Mouse (Mus musculus) hindbrain, postnatal 0 days (tissue): Measurements from ENCODE around the gene A530032D15Rik. TPM values are rescaled to one million over a fixed set of nuclear protein-coding genes. Genes with fewer than 3 reads are reported as not detected.
"Not testable (repeated sequence)": the region's sequence is repeated elsewhere in the genome, so short reads cannot be mapped to it uniquely, and the experiment has no call there.

Experiments used
- ATAC-seq: fragments of 200-750 bp; cut with Nextera tagmentation; 2 replicates; pipeline ENCODE4 v1.8.0; 2017; ENCODE audit warnings: mild to moderate bottlenecking, moderate TSS enrichment, moderate library complexity
- DNase-seq: peaks from one replicate; pipeline ENCODE4 v3.0.0-alpha.2; 2015; ENCODE audit warnings: low spot score
- H3K27ac ChIP-seq: fragments of 300-500 bp; sonication (generic); 2 replicates; pipeline ENCODE4 v1.5.1; 2014; ENCODE audit warnings: mild to moderate bottlenecking
- H3K27me3 ChIP-seq: fragments of 300-500 bp; sonication (generic); 2 replicates; pipeline ENCODE4 v1.6.1; 2014; ENCODE audit warnings: low read length, mixed read lengths; ENCODE audit not compliant: insufficient read depth
- H3K36me3 ChIP-seq: fragments of 300-500 bp; sonication (generic); 2 replicates; pipeline ENCODE4 v1.6.1; 2014; ENCODE audit warnings: low read length, mixed read lengths; ENCODE audit not compliant: insufficient read depth
- H3K4me1 ChIP-seq: fragments of 300-500 bp; sonication (generic); 2 replicates; pipeline ENCODE4 v1.6.1; 2014; ENCODE audit warnings: antibody characterized with exemption, low read length, mixed read lengths; ENCODE audit not compliant: insufficient read depth
- H3K4me2 ChIP-seq: fragments of 300-500 bp; sonication (generic); 2 replicates; pipeline ENCODE4 v1.6.1; 2014; ENCODE audit warnings: low read depth, mild to moderate bottlenecking, low read length, moderate library complexity, mixed read lengths
- H3K4me3 ChIP-seq: fragments of 300-500 bp; sonication (generic); 2 replicates; pipeline ENCODE4 v1.5.1; 2014; ENCODE audit warnings: low read length
- H3K9ac ChIP-seq: fragments of 300-500 bp; sonication (generic); replicated peaks from 2 replicates; pipeline ENCODE4 v1.6.1; 2014; ENCODE audit warnings: mild to moderate bottlenecking, low read length, moderate library complexity, mixed read lengths
- H3K9me3 ChIP-seq: fragments of 300-500 bp; sonication (generic); 2 replicates; pipeline ENCODE4 v1.6.1; 2016; ENCODE audit warnings: low read length, mixed read lengths
- WGBS: fragments of 180-500 bp; shearing (Covaris S2); extraction: QIAGEN DNeasy Blood & Tissue Kit; methylation state at CpG from one replicate; pipeline ENCODE4 v1.1.7; 2014; 5-methylcytosine and 5-hydroxymethylcytosine counted together
- polyA plus RNA-seq: library from polyadenylated mRNA; unstranded; fragments of >200 nt; fragmentation: Nextera tagmentation; extraction: Ambion mirVana; gene quantifications from 2 replicates; pipeline ENCODE4 v1.2.1, GENCODE M21; 2015
- total RNA-seq: library from RNA; depleted of rRNA; stranded (reverse); fragments of >200 nt; gene quantifications from 2 replicates; pipeline ENCODE4 v1.2.3, GENCODE M21; 2014; rRNA removed

A530032D15Rik gene
- total and polyA plus RNA-seq, 2 experiments from 2014 or later: not detected

GRCm38 (mm10) chr1:85084803-85085202, 24.9 kb downstream of the A530032D15Rik start:
- H3K36me3 ChIP-seq, H3K27me3 ChIP-seq, H3K9ac ChIP-seq, H3K4me1 ChIP-seq, H3K4me2 ChIP-seq, H3K4me3 ChIP-seq, H3K9me3 ChIP-seq, H3K27ac ChIP-seq, DNase-seq, ATAC-seq: not testable (repeated sequence)
- 59% methylated on average over 3 of the region's 3 CpGs for WGBS

GRCm38 (mm10) chr1:85073099-85073498, 36.6 kb downstream of the A530032D15Rik start:
- not testable (repeated sequence) for H3K4me1 ChIP-seq, H3K9ac ChIP-seq, H3K27ac ChIP-seq, H3K36me3 ChIP-seq, H3K4me3 ChIP-seq, H3K27me3 ChIP-seq, DNase-seq, H3K9me3 ChIP-seq, H3K4me2 ChIP-seq, ATAC-seq
- WGBS: 64% methylated on average over 3 of the region's 3 CpGs

GRCm38 (mm10) chr1:85071690-85072089, 38.0 kb downstream of the A530032D15Rik start:
- not testable (repeated sequence) for H3K4me2 ChIP-seq

GRCm38 (mm10) chr1:85035801-85036200, 73.9 kb downstream of the A530032D15Rik start:
- H3K4me3 ChIP-seq, DNase-seq, H3K4me1 ChIP-seq, H3K4me2 ChIP-seq, H3K27ac ChIP-seq, H3K9me3 ChIP-seq, H3K36me3 ChIP-seq, ATAC-seq, H3K27me3 ChIP-seq, H3K9ac ChIP-seq: not testable (repeated sequence)
- 73% methylated on average over 4 of the region's 6 CpGs for WGBS

More at GRCm38 (mm10) chr1:85071690-85072089, 38.0 kb downstream of the A530032D15Rik start:
- ATAC-seq, DNase-seq, H3K4me1 ChIP-seq, H3K9ac ChIP-seq, H3K27me3 ChIP-seq, H3K9me3 ChIP-seq, H3K27ac ChIP-seq, H3K36me3 ChIP-seq, H3K4me3 ChIP-seq: not testable (repeated sequence)
- 62% methylated on average over 3 of the region's 3 CpGs for WGBS

- H3K4me3 ChIP-seq, H3K4me2 ChIP-seq, H3K9ac ChIP-seq, H3K27me3 ChIP-seq, H3K9me3 ChIP-seq, DNase-seq, ATAC-seq, H3K36me3 ChIP-seq, H3K4me1 ChIP-seq, H3K27ac ChIP-seq: not testable (repeated sequence)
- 88% methylated on average over 3 of the region's 4 CpGs for WGBS
These were observed 75.3 kb downstream of the A530032D15Rik start for GRCm38 (mm10) chr1:85034394-85034793.

GRCm38 (mm10) chr1:85033616-85034015, 76.0 kb downstream of the A530032D15Rik start:
- not testable (repeated sequence) for H3K4me3 ChIP-seq, H3K36me3 ChIP-seq, H3K27me3 ChIP-seq, H3K27ac ChIP-seq, DNase-seq, H3K9me3 ChIP-seq, H3K4me1 ChIP-seq, H3K4me2 ChIP-seq, ATAC-seq, H3K9ac ChIP-seq
- whole genome bisulfite sequencing: 94% methylated on average over 4 of the region's 6 CpGs

Other genes starting within 250 kb of the A530032D15Rik start
- 15.7 and 20.3 TPM in 2 replicates for gene Slc16a14, start 174.7 kb downstream of the A530032D15Rik start, total RNA-seq
- gene Slc16a14, start 174.7 kb downstream of the A530032D15Rik start, polyA plus RNA-seq: 14.5 and 16.2 TPM in 2 replicates
- gene Gm10553, start 9.7 kb downstream of the A530032D15Rik start, total RNA-seq: not detected in 2 replicates
- not detected in 2 replicates for gene Gm10553, start 9.7 kb downstream of the A530032D15Rik start, polyA plus RNA-seq
- gene C130026I21Rik, start 160.7 kb upstream of the A530032D15Rik start, total RNA-seq: not detected in 2 replicates
- gene C130026I21Rik, start 160.7 kb upstream of the A530032D15Rik start, polyA plus RNA-seq: 0.16 and 0.23 TPM in 2 replicates